Mouse (Mus musculus): ENCODE results near the gene Pcnx. TPM values are rescaled to one million over a fixed set of nuclear protein-coding genes. Genes with fewer than 3 reads are reported as not detected.
"Not testable (repeated sequence)": the region's sequence is repeated elsewhere in the genome, so short reads cannot be mapped to it uniquely, and the experiment has no call there.

The Pcnx gene
- polyA plus RNA-seq, 1 experiment from 2014 or later = 7.6 TPM

GRCm38 (mm10) chr12:81996679-81997362 is 137.0 kb downstream of the Pcnx start:
- Histone ChIP-seq H3K4me3 (no peak overlapping the region), H3K36me3 (replicated peaks) (peaks cover 49% of the 10 kb centered on the region), H3K9me3 (no peaks in the 10 kb centered on the region), H3K27me3 (ENCODE audit: poor library complexity, severe bottlenecking) (no peaks in the 10 kb centered on the region), H3K4me1 (no peaks in the 10 kb centered on the region), H3K27ac (no peak overlapping the region)
- no peak for DNase-seq (ENCODE audit: extremely low spot score, low spot score)
- WGBS = 90% methylated on average over 14 of the region's 14 CpGs

- Histone ChIP-seq H3K4me3 (no peak overlapping the region), H3K9me3 (no peaks in the 10 kb centered on the region), H3K27me3 (ENCODE audit: poor library complexity, severe bottlenecking) (no peaks in the 10 kb centered on the region), H3K36me3 (replicated peaks) (peaks cover 42% of the 10 kb centered on the region), H3K27ac (no peak overlapping the region), H3K4me1 (no peaks in the 10 kb centered on the region)
- WGBS = 55% methylated on average over 3 of the region's 3 CpGs
- DNase-seq (ENCODE audit: extremely low spot score, low spot score) = no peak
Measured at GRCm38 (mm10) chr12:81997497-81997896, 137.7 kb downstream of the Pcnx start.

GRCm38 (mm10) chr12:82002697-82003096 is 142.9 kb downstream of the Pcnx start:
- no CpG with 5 or more reads among the region's 6 CpGs for WGBS
- H3K4me3 ChIP-seq, H3K4me1 ChIP-seq: not testable (repeated sequence)

GRCm38 (mm10) chr12:82025901-82026633 is 166.2 kb downstream of the Pcnx start:
- not testable (repeated sequence) for H3K4me1 ChIP-seq; H3K4me3 ChIP-seq; H3K27ac ChIP-seq; H3K9me3 ChIP-seq; H3K27me3 ChIP-seq (ENCODE audit: poor library complexity, severe bottlenecking); H3K36me3 ChIP-seq (replicated peaks); DNase-seq (ENCODE audit: extremely low spot score, low spot score)
- no CpG with 5 or more reads among the region's 6 CpGs for WGBS

More at GRCm38 (mm10) chr12:82002697-82003096, 142.9 kb downstream of the Pcnx start:
- not testable (repeated sequence) for DNase-seq (ENCODE audit: extremely low spot score, low spot score); H3K9me3 ChIP-seq; H3K36me3 ChIP-seq (replicated peaks); H3K27me3 ChIP-seq (ENCODE audit: poor library complexity, severe bottlenecking); H3K27ac ChIP-seq

- no CpG with 5 or more reads among the region's 6 CpGs for WGBS
- H3K9me3 ChIP-seq = not testable (repeated sequence)
Measured at GRCm38 (mm10) chr12:82033524-82033923, 173.7 kb downstream of the Pcnx start.

GRCm38 (mm10) chr12:82033973-82034372 is 174.2 kb downstream of the Pcnx start:
- no CpG with 5 or more reads among the region's 6 CpGs for WGBS

More at GRCm38 (mm10) chr12:82033524-82033923, 173.7 kb downstream of the Pcnx start:
- not testable (repeated sequence) for H3K36me3 ChIP-seq (replicated peaks); H3K4me3 ChIP-seq; H3K4me1 ChIP-seq; DNase-seq (ENCODE audit: extremely low spot score, low spot score); H3K27me3 ChIP-seq (ENCODE audit: poor library complexity, severe bottlenecking); H3K27ac ChIP-seq

GRCm38 (mm10) chr12:82044078-82044477 is 184.3 kb downstream of the Pcnx start:
- not testable (repeated sequence) for H3K36me3 ChIP-seq (replicated peaks); H3K4me3 ChIP-seq; H3K9me3 ChIP-seq; H3K27ac ChIP-seq; DNase-seq (ENCODE audit: extremely low spot score, low spot score); H3K4me1 ChIP-seq; H3K27me3 ChIP-seq (ENCODE audit: poor library complexity, severe bottlenecking)
- WGBS = no CpG with 5 or more reads among the region's 4 CpGs

More at GRCm38 (mm10) chr12:82033973-82034372, 174.2 kb downstream of the Pcnx start:
- not testable (repeated sequence) for H3K36me3 ChIP-seq (replicated peaks); H3K4me3 ChIP-seq; H3K9me3 ChIP-seq; H3K4me1 ChIP-seq; H3K27ac ChIP-seq; H3K27me3 ChIP-seq (ENCODE audit: poor library complexity, severe bottlenecking); DNase-seq (ENCODE audit: extremely low spot score, low spot score)

Other genes starting within 250 kb of the Pcnx start
- gene Ttc9, start 228.8 kb upstream of the Pcnx start, polyA plus RNA-seq (2016; fragmentation: Nextera tagmentation; extraction: Ambion mirVana) = 3.5 and 4.5 TPM in 2 replicates
- 1.3 and 1.6 TPM in 2 replicates for gene Map3k9, start 78.8 kb upstream of the Pcnx start, polyA plus RNA-seq (2016; fragmentation: Nextera tagmentation; extraction: Ambion mirVana)

All from forebrain, embryonic 10.5 days (tissue).